Mouse (Mus musculus) testis, adult 2 months (tissue): ENCODE measurements around the gene Olig1. TPM values are rescaled to one million over a fixed set of nuclear protein-coding genes. Genes with fewer than 3 reads are reported as not detected.

Experiments
- H3K27ac ChIP-seq: fragments of 200-500 bp; 2 replicates; pipeline ENCODE4 v1.5.1; 2012; ENCODE audit warnings: low read depth, low read length; ENCODE audit not compliant: control insufficient read depth, insufficient read depth
- H3K27me3 ChIP-seq: fragments of 200-500 bp; 2 replicates; pipeline ENCODE4 v1.6.1; 2012; ENCODE audit warnings: mild to moderate bottlenecking, low read length, moderate library complexity; ENCODE audit not compliant: control insufficient read depth, insufficient read depth
- H3K36me3 ChIP-seq: fragments of 200-500 bp; 2 replicates; pipeline ENCODE4 v1.6.1; 2012; ENCODE audit warnings: mild to moderate bottlenecking, low read length; ENCODE audit not compliant: control insufficient read depth, insufficient read depth
- H3K4me1 ChIP-seq: fragments of 200-500 bp; 2 replicates; pipeline ENCODE4 v1.6.1; 2012; ENCODE audit warnings: low read length; ENCODE audit not compliant: control insufficient read depth, insufficient read depth
- H3K4me3 ChIP-seq: fragments of 200-500 bp; 2 replicates; pipeline ENCODE4 v1.5.1; 2012; ENCODE audit warnings: low read depth, mild to moderate bottlenecking, low read length, moderate library complexity, mixed read lengths; ENCODE audit not compliant: control insufficient read depth
- CTCF ChIP-seq: fragments of 200-500 bp; IDR thresholded peaks from 2 replicates; pipeline ENCODE4 v1.5.1; 2012; ENCODE audit warnings: low read depth, mild to moderate bottlenecking, inconsistent platforms, low read length, moderate library complexity; ENCODE audit not compliant: control insufficient read depth, insufficient read depth, insufficient replicate concordance
- POLR2A ChIP-seq: fragments of 200-500 bp; IDR thresholded peaks from 2 replicates; pipeline ENCODE4 v1.6.1; 2012; ENCODE audit warnings: low read depth, mild to moderate bottlenecking, inconsistent platforms, low read length, moderate library complexity; ENCODE audit not compliant: control insufficient read depth
- polyA plus RNA-seq: library from polyadenylated mRNA; depleted of rRNA; stranded (reverse); fragments of >200 nt; gene quantifications from 2 replicates; pipeline ENCODE4 v1.2.3, GENCODE M21; 2012; rRNA removed

Olig1 gene
- polyA plus RNA-seq, 1 experiment: 3.2 TPM

DNA sequence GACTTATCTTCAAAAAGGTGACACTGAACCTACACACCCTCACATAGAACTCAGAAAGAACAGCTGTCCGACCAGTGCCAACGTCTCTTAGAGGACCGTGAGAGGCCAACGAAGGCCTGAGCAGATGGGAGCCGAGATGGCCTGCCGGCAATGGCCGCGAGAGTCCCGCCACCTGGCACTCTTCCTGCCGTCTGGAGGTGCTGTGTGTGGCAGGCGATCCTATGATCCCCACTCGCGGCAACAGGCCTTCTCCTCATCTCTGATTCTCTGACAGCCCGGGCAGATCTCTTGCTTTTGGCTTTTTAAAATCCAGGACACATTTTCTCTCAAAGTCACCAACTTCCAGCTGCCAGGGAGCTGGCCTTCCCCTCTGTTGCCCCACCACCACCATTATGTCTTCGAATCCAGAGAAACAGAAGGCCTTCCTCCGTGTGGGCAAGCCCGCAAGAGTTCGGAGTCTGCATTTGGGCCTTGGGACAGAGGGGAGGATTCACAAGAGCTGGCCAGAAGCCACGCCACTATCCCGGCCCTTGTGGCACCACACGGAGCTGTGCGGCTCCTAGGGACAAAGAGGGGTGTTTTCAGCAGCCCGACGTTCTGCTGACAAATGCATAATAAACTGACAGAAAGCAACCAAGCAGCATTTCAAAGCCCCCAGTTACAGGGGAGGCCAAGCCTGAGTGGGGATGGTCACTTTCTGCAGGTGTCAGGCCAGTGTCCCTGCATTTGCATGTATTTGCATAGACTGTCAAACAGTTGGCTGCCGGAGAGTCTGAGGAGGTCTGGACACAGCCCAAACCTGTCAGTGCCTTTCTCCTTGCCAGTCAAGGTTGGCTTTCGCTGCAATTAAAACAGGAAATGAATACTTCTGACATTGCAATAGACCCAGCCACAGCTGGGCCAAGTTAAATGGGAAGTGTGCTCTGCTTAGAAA is 34.5 kb downstream of the Olig1 start:
- H3K27ac ChIP-seq: no peak overlapping the region
- H3K36me3 ChIP-seq: no peaks in the 10 kb centered on the region
- H3K27me3 ChIP-seq: no peaks in the 10 kb centered on the region
- H3K4me1 ChIP-seq: peaks cover 4% of the 10 kb centered on the region; the same call in 1 of the 2 replicates
- H3K4me3 ChIP-seq: no peak overlapping the region
- no peak for TF ChIP-seq POLR2A
- TF ChIP-seq CTCF: no peak

DNA sequence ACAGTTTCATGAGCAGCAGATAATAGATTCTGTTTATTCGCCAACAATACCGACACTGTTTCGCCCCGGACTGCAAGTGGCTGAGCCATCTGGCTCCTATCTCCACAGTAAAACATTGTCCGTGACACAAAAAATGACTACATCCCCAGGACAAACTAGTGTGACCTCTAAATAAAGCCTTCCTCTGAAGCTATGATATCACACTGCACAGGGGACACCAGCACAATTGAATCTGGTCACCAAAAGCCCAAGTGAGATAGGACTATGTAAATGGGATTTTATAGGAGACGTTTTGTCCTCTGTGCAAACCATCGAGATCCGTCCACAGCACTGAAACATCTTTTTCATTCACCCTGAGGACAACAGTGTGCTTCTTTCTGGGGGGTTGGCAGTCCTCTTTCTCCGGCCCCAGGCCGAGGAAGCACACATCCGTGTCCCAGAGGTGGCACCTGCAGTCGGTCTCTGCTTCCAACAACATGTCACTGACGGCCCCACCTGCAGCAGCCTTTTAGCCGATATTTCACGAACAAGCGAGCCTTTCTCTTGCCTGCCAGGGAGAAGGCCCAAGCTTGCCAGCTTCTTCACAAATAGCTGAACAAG is 36.0 kb downstream of the Olig1 start:
- Histone ChIP-seq H3K4me1 (peaks cover 9% of the 10 kb centered on the region; the same call in 1 of the 2 replicates), H3K27ac (no peak overlapping the region), H3K36me3 (no peaks in the 10 kb centered on the region), H3K27me3 (no peaks in the 10 kb centered on the region), H3K4me3 (no peak overlapping the region)
- TF ChIP-seq CTCF: no peak
- TF ChIP-seq POLR2A: no peak

GRCm38 (mm10) chr16:91309872-91310271 is 40.3 kb downstream of the Olig1 start:
- H3K4me1 ChIP-seq: peaks cover 12% of the 10 kb centered on the region
- no peaks in the 10 kb centered on the region for H3K36me3 ChIP-seq
- H3K4me3 ChIP-seq: no peak overlapping the region; the same call in 1 of the 2 replicates
- H3K27me3 ChIP-seq: no peaks in the 10 kb centered on the region
- H3K27ac ChIP-seq: no peak overlapping the region
- no peak for TF ChIP-seq POLR2A
- no peak for TF ChIP-seq CTCF

- TF ChIP-seq POLR2A (no peak), CTCF (no peak)
- H3K27ac ChIP-seq: no peak overlapping the region
- H3K27me3 ChIP-seq: no peaks in the 10 kb centered on the region
- H3K4me1 ChIP-seq: peaks cover 12% of the 10 kb centered on the region
- no peaks in the 10 kb centered on the region for H3K36me3 ChIP-seq
- H3K4me3 ChIP-seq: no peak overlapping the region
Measured at GRCm38 (mm10) chr16:91312921-91313320, 43.3 kb downstream of the Olig1 start.

- H3K4me1 ChIP-seq: peaks cover 12% of the 10 kb centered on the region
- no peak overlapping the region for H3K4me3 ChIP-seq
- no peak overlapping the region for H3K27ac ChIP-seq
- H3K27me3 ChIP-seq: no peaks in the 10 kb centered on the region
- TF ChIP-seq CTCF (peak; percentile 41; the same call in 1 of the 2 replicates), POLR2A (no peak)
- H3K36me3 ChIP-seq: no peaks in the 10 kb centered on the region
Measured at GRCm38 (mm10) chr16:91314114-91314775, 44.7 kb downstream of the Olig1 start.

DNA sequence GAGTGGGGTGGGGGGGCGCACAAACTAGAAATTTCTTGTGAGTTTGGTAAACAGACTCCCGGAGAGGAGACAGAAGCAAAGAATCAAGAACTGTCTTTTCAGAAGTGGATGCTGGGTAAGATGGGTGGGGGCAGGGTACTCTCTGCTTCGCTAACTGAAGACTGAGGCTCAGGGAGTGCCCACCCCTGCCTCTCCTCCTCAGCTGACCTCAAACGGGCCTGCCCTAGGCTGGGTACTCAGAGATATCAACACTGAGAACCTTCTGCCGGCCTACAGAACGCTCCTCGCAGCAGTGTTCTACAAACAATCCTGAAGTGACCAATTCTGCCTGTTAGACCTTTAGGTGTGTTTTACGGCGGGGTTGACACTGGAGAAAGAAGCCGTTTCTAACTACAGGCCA is 50.6 kb downstream of the Olig1 start:
- TF ChIP-seq CTCF (no peak), POLR2A (no peak)
- H3K4me3 ChIP-seq: peak overlapping the region; percentile 61

GRCm38 (mm10) chr16:91320608-91321007 is 51.0 kb downstream of the Olig1 start:
- no peaks in the 10 kb centered on the region for H3K36me3 ChIP-seq
- no peak for TF ChIP-seq POLR2A
- TF ChIP-seq CTCF: no peak
- peaks cover 6% of the 10 kb centered on the region for H3K4me1 ChIP-seq
- H3K4me3 ChIP-seq: peak overlapping the region; percentile 61
- H3K27me3 ChIP-seq: no peaks in the 10 kb centered on the region
- H3K27ac ChIP-seq: no peak overlapping the region

More for the DNA sequence above, 50.6 kb downstream of the Olig1 start:
- Histone ChIP-seq H3K4me1 (peaks cover 6% of the 10 kb centered on the region), H3K27me3 (no peaks in the 10 kb centered on the region), H3K36me3 (no peaks in the 10 kb centered on the region), H3K27ac (no peak overlapping the region)

Other genes with a start within 250 kb of the Olig1 start
- 19.9 TPM in 2 replicates for gene Paxbp1, start 225.2 kb upstream of the Olig1 start, polyA plus RNA-seq
- 37.7 and 38.8 TPM in 2 replicates for gene 4932438H23Rik, start 174.7 kb upstream of the Olig1 start, polyA plus RNA-seq
- not detected in 2 replicates for gene Olig2, start 44.3 kb upstream of the Olig1 start, polyA plus RNA-seq
- 4.4 and 4.7 TPM in 2 replicates for gene Ifnar2, start 103.0 kb downstream of the Olig1 start, polyA plus RNA-seq
- not detected in 2 replicates for gene Gm21970, start 121.9 kb downstream of the Olig1 start, polyA plus RNA-seq
- 6.4 and 7.2 TPM in 2 replicates for gene Il10rb, start 136.4 kb downstream of the Olig1 start, polyA plus RNA-seq
- gene Ifnar1, start 215.5 kb downstream of the Olig1 start, polyA plus RNA-seq: 6.7 and 7.9 TPM in 2 replicates